Mouse (Mus musculus) T-cell, adult 66 days (primary cell): Measurements from ENCODE around the gene Zcchc4. TPM values are rescaled to one million over a fixed set of nuclear protein-coding genes. Genes with fewer than 3 reads are reported as not detected.

Experiments used
- total RNA-seq, 2 experiments: library from RNA; stranded (reverse); gene quantifications; 3 replicates in 1 of 2; 4 replicates in 1 of 2; pipeline ENCODE4 v1.2.4; 2023

Gene Zcchc4
- total RNA-seq = 10 to 100 TPM; 15.8 to 18.6 TPM

GRCm38 (mm10) chr5:52775237-52775636 is at the start of gene Zcchc4:
Gene Zcchc4 (plus strand): TSS chr5:52775409.

DNA sequence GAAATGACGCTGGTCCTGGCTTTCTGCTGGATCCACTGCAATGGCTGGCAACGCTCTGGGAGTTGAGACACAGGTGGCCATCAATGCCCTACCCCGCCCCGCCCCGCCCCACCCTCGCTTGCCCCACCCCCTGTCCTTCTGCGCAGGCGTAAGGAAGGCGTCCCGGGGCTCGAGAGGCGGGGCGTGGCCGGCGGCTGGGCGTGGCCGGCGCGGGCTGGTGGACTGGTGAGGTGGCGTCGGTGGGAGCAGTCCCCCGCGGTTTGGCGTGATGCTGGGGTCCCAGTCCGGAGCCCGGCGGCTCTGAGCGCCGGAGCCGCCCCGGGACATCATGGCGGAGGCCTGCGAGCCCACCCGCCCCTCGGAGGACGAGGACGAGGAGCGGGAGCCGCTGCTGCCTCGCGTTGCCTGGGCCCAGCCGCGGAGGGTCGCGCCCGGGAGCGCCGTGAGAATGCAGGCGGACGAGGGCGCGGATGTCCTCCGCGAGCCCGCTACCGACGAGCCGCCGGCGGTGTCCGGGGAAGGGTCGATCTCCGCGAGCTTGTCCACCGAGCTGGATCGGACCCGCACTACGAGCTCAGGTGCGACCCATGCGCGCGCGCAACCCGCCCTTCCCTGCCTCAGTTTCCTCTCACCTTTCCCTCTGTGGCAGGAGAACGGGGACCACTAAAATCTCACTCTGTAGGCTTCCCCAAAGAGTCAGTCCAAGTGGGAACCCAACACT is 33.7 kb upstream of the Zcchc4 start, which contains the start of gene Pi4k2b:
TSS of gene Pi4k2b (plus strand) at position 184 of the 721 bp plus-strand sequence.

DNA sequence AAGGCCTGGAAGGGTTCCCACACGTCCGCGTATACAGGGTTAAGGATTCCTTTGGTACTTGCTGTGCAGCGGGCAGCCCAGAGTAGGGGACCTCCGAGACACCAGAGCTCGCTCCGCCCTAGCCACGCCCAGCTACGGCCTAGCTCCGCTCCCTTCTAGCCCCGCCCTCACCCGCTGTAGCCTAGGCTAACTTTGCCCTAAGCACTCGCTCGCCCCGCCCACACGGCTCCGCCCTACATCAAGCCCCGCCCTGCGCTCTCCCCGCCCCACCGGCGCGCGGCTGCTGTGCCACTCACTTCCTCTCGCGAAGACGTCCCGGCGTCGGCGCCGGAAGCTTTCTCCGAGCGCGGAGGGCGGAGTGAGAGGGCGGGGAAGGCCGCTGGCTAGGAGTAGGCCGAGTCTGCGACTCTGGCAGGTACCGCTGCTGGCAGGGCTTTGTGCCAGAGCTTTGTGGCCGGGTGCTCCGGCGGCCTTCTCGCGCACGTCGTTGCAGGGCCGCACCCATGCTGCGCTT is 58.6 kb downstream of the Zcchc4 start, which contains the start of gene Anapc4:
TSS of gene Anapc4 (plus strand) at position 252 of the 514 bp plus-strand sequence.

Other genes with a start within 250 kb of the Zcchc4 start
- not detected for gene Lgi2, start 208.9 kb upstream of the Zcchc4 start, total RNA-seq
- 10 to 100 TPM; 14.4 to 15.3 TPM for gene Sepsecs, start 105.7 kb upstream of the Zcchc4 start, total RNA-seq
- gene Pi4k2b, start 33.8 kb upstream of the Zcchc4 start, total RNA-seq = 10 to 100 TPM; 13.2 to 13.8 TPM
- 10 to 100 TPM; 71.9 to 73.8 TPM for gene Anapc4, start 58.6 kb downstream of the Zcchc4 start, total RNA-seq